Mouse (Mus musculus) olfactory bulb, adult 2 months (tissue): ENCODE measurements around the gene Grap2.

ENCODE experiments used
- CTCF ChIP-seq: fragments of 200-500 bp; IDR thresholded peaks from 2 replicates; pipeline ENCODE4 v1.5.1; 2012; ENCODE audit warnings: low read depth, mild to moderate bottlenecking, low read length, moderate library complexity; ENCODE audit not compliant: insufficient read depth
- POLR2A ChIP-seq: fragments of 200-500 bp; IDR thresholded peaks from 2 replicates; pipeline ENCODE4 v1.6.1; 2012; ENCODE audit warnings: mild to moderate bottlenecking, low read depth, low read length, moderate library complexity; ENCODE audit not compliant: insufficient read depth

GRCm38 (mm10) chr15:80576415-80576994 lies 4.1 kb downstream of the Grap2 start:
- TF ChIP-seq POLR2A (no peak), CTCF (no peak)
